Mouse (Mus musculus) brown adipose tissue, adult 24 weeks (tissue): ENCODE results near the gene Klhl33. TPM values are rescaled to one million over a fixed set of nuclear protein-coding genes. Genes with fewer than 3 reads are reported as not detected.
"Not testable (repeated sequence)": the region's sequence is repeated elsewhere in the genome, so short reads cannot be mapped to it uniquely, and the experiment has no call there.

Experiments
- H3K27ac ChIP-seq: fragments of 200-500 bp; replicated peaks from 2 replicates; pipeline ENCODE4 v1.5.1; 2012; ENCODE audit warnings: low read depth, mild to moderate bottlenecking, low read length
- H3K4me1 ChIP-seq: fragments of 200-500 bp; 2 replicates; pipeline ENCODE4 v1.6.1; 2012; ENCODE audit warnings: low read length, mixed read lengths; ENCODE audit not compliant: control insufficient read depth, insufficient read depth, insufficient read length
- H3K4me3 ChIP-seq: fragments of 200-500 bp; 2 replicates; pipeline ENCODE4 v1.5.1; 2012; ENCODE audit warnings: low read depth, mild to moderate bottlenecking, low read length, moderate library complexity; ENCODE audit not compliant: insufficient read depth
- polyA plus RNA-seq: library from polyadenylated mRNA; stranded (reverse); fragments of >200 nt; gene quantifications from 2 replicates; pipeline ENCODE4 v1.2.4, GENCODE M21; 2012; ENCODE audit not compliant: missing spikeins, insufficient read depth, insufficient read length

The Klhl33 gene
- polyA plus RNA-seq, 1 experiment, result 0.32 TPM

- Histone ChIP-seq H3K4me3 (no peak overlapping the region), H3K27ac (no peak overlapping the region), H3K4me1 (0 out of 2 replicates have a peak, but pooled peaks cover 3% of the 10 kb centered on the region)
Measured at GRCm38 (mm10) chr14:50891621-50892020, 5.7 kb downstream of the Klhl33 start.

GRCm38 (mm10) chr14:50876236-50876950 is 20.9 kb downstream of the Klhl33 start:
- Histone ChIP-seq H3K4me3 (no peak overlapping the region), H3K27ac (no peak overlapping the region; the same call in 1 of the 2 replicates), H3K4me1 (no peaks in the 10 kb centered on the region)

- H3K4me3 ChIP-seq, result no peak overlapping the region
Measured at GRCm38 (mm10) chr14:50875591-50876230, 21.6 kb downstream of the Klhl33 start.

GRCm38 (mm10) chr14:50875175-50875574 is 22.1 kb downstream of the Klhl33 start:
- H3K4me1 ChIP-seq, result no peaks in the 10 kb centered on the region
- no peak overlapping the region for H3K4me3 ChIP-seq
- no peak overlapping the region for H3K27ac ChIP-seq

More at GRCm38 (mm10) chr14:50875591-50876230, 21.6 kb downstream of the Klhl33 start:
- Histone ChIP-seq H3K4me1 (no peaks in the 10 kb centered on the region), H3K27ac (peak overlapping the region; percentile 6; the same call in 1 of the 2 replicates)

- Histone ChIP-seq H3K4me3 (no peak overlapping the region), H3K4me1 (no peaks in the 10 kb centered on the region), H3K27ac (no peak overlapping the region)
Measured at GRCm38 (mm10) chr14:50871284-50871683, 26.0 kb downstream of the Klhl33 start.

- Histone ChIP-seq H3K27ac (peak overlapping the region; percentile 93), H3K4me3 (peak overlapping the region; percentile 78), H3K4me1 (no peaks in the 10 kb centered on the region)
Measured at GRCm38 (mm10) chr14:50870805-50871143, 26.5 kb downstream of the Klhl33 start.

GRCm38 (mm10) chr14:50869889-50870804 is 27.2 kb downstream of the Klhl33 start, which contains the start of gene Tep1:
Gene Tep1 (minus strand): TSS chr14:50870560.
- Histone ChIP-seq H3K4me3 (peak within 1 kb of the TSS; percentile 78), H3K27ac (peak within 1 kb of the TSS; percentile 93), H3K4me1 (no peaks in the 10 kb centered on the region)

GRCm38 (mm10) chr14:50868656-50869055 is 28.7 kb downstream of the Klhl33 start:
- Histone ChIP-seq H3K27ac (no peak overlapping the region), H3K4me1 (no peaks in the 10 kb centered on the region), H3K4me3 (no peak overlapping the region)

GRCm38 (mm10) chr14:50868211-50868610 is 29.1 kb downstream of the Klhl33 start:
- Histone ChIP-seq H3K27ac (no peak overlapping the region), H3K4me1 (no peaks in the 10 kb centered on the region), H3K4me3 (no peak overlapping the region)

- Histone ChIP-seq H3K27ac (no peak overlapping the region), H3K4me3 (no peak overlapping the region), H3K4me1 (no peaks in the 10 kb centered on the region)
Measured at GRCm38 (mm10) chr14:50866966-50867365, 30.3 kb downstream of the Klhl33 start.

GRCm38 (mm10) chr14:50865005-50865404 is 32.3 kb downstream of the Klhl33 start:
- H3K4me3 ChIP-seq, H3K27ac ChIP-seq, H3K4me1 ChIP-seq: not testable (repeated sequence)

GRCm38 (mm10) chr14:50862641-50863040 is 34.7 kb downstream of the Klhl33 start:
- no peak overlapping the region for H3K27ac ChIP-seq
- no peaks in the 10 kb centered on the region for H3K4me1 ChIP-seq
- no peak overlapping the region for H3K4me3 ChIP-seq

GRCm38 (mm10) chr14:50855788-50856187 is 41.5 kb downstream of the Klhl33 start:
- H3K27ac ChIP-seq, result no peak overlapping the region
- no peak overlapping the region for H3K4me3 ChIP-seq
- peaks cover 5% of the 10 kb centered on the region; the same call in 1 of the 2 replicates for H3K4me1 ChIP-seq
